ENCODE assay signal across 26 mouse cellular contexts in the genomic region with DNA sequence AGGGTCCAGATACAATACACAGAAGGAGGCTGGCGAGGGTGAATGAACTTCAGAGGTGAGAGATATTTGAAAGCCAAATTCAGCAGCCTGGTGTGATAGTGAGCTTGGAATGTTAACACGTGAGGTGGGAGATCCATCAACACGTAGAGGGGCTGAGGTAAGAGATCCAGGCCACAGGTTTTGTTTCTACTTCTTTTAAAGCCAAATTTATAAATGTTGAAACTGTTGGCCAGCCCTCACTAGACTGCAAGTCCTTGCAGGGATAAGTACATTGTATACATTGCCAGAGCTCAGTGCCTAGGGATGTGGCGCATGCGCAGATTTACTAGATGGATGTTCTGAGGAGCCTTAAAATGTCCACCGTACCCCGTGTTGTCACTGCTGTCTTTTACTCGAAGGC.
DNase-seq lines count a peak whose midpoint lies in the region; ATAC-seq lines count a peak whose summit lies in the region.
"Had no signal": no experiment of that assay in that cellular context is flagged by ENCODE, and none has a peak within 500 bp of the region (broad histone marks: within the 10 kb centered on the region; RNA-seq: fewer than 3 reads in every experiment).

No protein-coding gene starts in this region.

- peaks cover 45% of the 10 kb centered on the region for H3K4me1 ChIP-seq in heart, embryonic 13.5 days
- peaks cover 25% of the 10 kb centered on the region for H3K4me1 ChIP-seq in heart, embryonic 16.5 days (ENCODE audit: control insufficient read depth, insufficient read depth, low read length)
- H3K4me1 ChIP-seq in midbrain, embryonic 11.5 days (ENCODE audit: control insufficient read depth, insufficient read depth, low read length): peaks cover 2% of the 10 kb centered on the region; the same call in 1 of the 2 replicates
- H3K4me1 ChIP-seq in midbrain, embryonic 10.5 days: peaks cover 14% of the 10 kb centered on the region
- H3K4me1 ChIP-seq: hindbrain, embryonic 10.5 days; hindbrain, embryonic 13.5 days had no signal

- WGBS in heart, embryonic 13.5 days: 62% methylated on average over 8 of the region's 8 CpGs
- WGBS in heart, embryonic 16.5 days: 62% methylated on average over 8 of the region's 8 CpGs
- WGBS in midbrain, embryonic 11.5 days: 92% methylated on average over 8 of the region's 8 CpGs
- WGBS in midbrain, embryonic 10.5 days: 92% methylated on average over 8 of the region's 8 CpGs

- H3K27ac ChIP-seq in heart, embryonic 13.5 days (replicated peaks): peak overlapping the region; percentile 26; the same call in 1 of the 2 replicates
- H3K27ac ChIP-seq in heart, embryonic 16.5 days (ENCODE audit: low read length): peak overlapping the region; percentile 38
- no peak overlapping the region for H3K27ac ChIP-seq in midbrain, embryonic 11.5 days (ENCODE audit: low read depth, low read length)
- no peak overlapping the region for H3K27ac ChIP-seq in midbrain, embryonic 10.5 days (replicated peaks)
- H3K27ac ChIP-seq: forebrain, embryonic 10.5 days; forebrain, embryonic 13.5 days; hindbrain, embryonic 10.5 days; hindbrain, embryonic 13.5 days; intestine, embryonic 15.5 days had no signal

- no peak overlapping the region for H3K9ac ChIP-seq in heart, embryonic 13.5 days
- no peak overlapping the region for H3K9ac ChIP-seq in heart, embryonic 16.5 days (ENCODE audit: low read length)
- no peak overlapping the region for H3K9ac ChIP-seq in midbrain, embryonic 11.5 days (ENCODE audit: low read length)
- H3K9ac ChIP-seq: forebrain, embryonic 13.5 days; hindbrain, embryonic 13.5 days; intestine, embryonic 15.5 days had no signal

- H3K9me3 ChIP-seq in heart, embryonic 13.5 days: no peaks in the 10 kb centered on the region
- peaks cover 8% of the 10 kb centered on the region for H3K9me3 ChIP-seq in heart, embryonic 16.5 days (replicated peaks; ENCODE audit: control insufficient read depth, low read length)
- H3K9me3 ChIP-seq in midbrain, embryonic 11.5 days (ENCODE audit: control insufficient read depth, low read length): no peaks in the 10 kb centered on the region; the same call in 1 of the 2 replicates
- H3K9me3 ChIP-seq in midbrain, embryonic 10.5 days (replicated peaks): no peaks in the 10 kb centered on the region; the same call in 1 of the 2 replicates
- H3K9me3 ChIP-seq: intestine, embryonic 15.5 days had no signal

- intact Hi-C loops in heart, postnatal 25 days (cut with DNase I): no loop called here

- no peaks in the 10 kb centered on the region for H3K36me3 ChIP-seq in heart, embryonic 13.5 days
- no peaks in the 10 kb centered on the region for H3K36me3 ChIP-seq in heart, embryonic 16.5 days (ENCODE audit: control insufficient read depth, insufficient read depth)
- H3K36me3 ChIP-seq in midbrain, embryonic 11.5 days (ENCODE audit: control insufficient read depth, insufficient read depth, low read length): no peaks in the 10 kb centered on the region
- no peaks in the 10 kb centered on the region for H3K36me3 ChIP-seq in midbrain, embryonic 10.5 days
- H3K36me3 ChIP-seq: forebrain, embryonic 10.5 days; hindbrain, embryonic 10.5 days; hindbrain, embryonic 13.5 days; intestine, embryonic 15.5 days had no signal

- no peaks in the 10 kb centered on the region for H3K27me3 ChIP-seq in heart, embryonic 13.5 days (replicated peaks)
- no peaks in the 10 kb centered on the region for H3K27me3 ChIP-seq in heart, embryonic 16.5 days (ENCODE audit: control insufficient read depth, insufficient read depth, low read length)
- H3K27me3 ChIP-seq in midbrain, embryonic 11.5 days (ENCODE audit: control insufficient read depth, insufficient read depth, low read length): no peaks in the 10 kb centered on the region
- peaks cover 13% of the 10 kb centered on the region for H3K27me3 ChIP-seq in midbrain, embryonic 10.5 days (ENCODE audit: low read depth, poor library complexity, severe bottlenecking)
- H3K27me3 ChIP-seq: forebrain, embryonic 13.5 days; hindbrain, embryonic 13.5 days; intestine, embryonic 15.5 days had no signal

- no peak for DNase-seq in heart, adult 9 months (ENCODE audit: low spot score in 2 of 2)
- DNase-seq in heart, postnatal 25 days (ENCODE audit: low spot score): no peak
- DNase-seq in midbrain, embryonic 11.5 days (ENCODE audit: low spot score, missing footprints): peak; percentile 60
- DNase-seq in midbrain, embryonic 10.5 days (ENCODE audit: low spot score): no peak
- DNase-seq in right cerebral cortex, postnatal 10 days (ENCODE audit: low spot score in 2 of 2): no peak
- DNase-seq: adrenal gland, adult 8-10 months; adrenal gland, postnatal 25 days; cerebellum, adult 18-20 months; cerebellum, adult 9-10 months; cerebellum, postnatal 14 days; gastrocnemius, postnatal 10 days; gastrocnemius, postnatal 36 days; heart, postnatal 36 days; kidney, adult 11 months; kidney, adult 8-10 months had no signal

- no peak for ATAC-seq in heart, embryonic 13.5 days (ENCODE audit: extremely low read depth, insufficient number of reproducible peaks, low FRiP score, low TSS enrichment)
- no peak for ATAC-seq in heart, embryonic 16.5 days (replicated peaks; ENCODE audit: extremely low read depth, insufficient read depth, low FRiP score)
- no peak for ATAC-seq in midbrain, embryonic 11.5 days (ENCODE audit: low FRiP score)
- ATAC-seq: activated CD4-positive, CD25-positive, alpha-beta regulatory T cell, adult 4 months; CD4-positive, CD25-positive, alpha-beta regulatory T cell, adult 4 months; forebrain, embryonic 13.5 days; forebrain, embryonic 16.5 days; hindbrain, embryonic 16.5 days; intestine, embryonic 15.5 days had no signal

- no peak overlapping the region for H3K4me3 ChIP-seq in heart, embryonic 13.5 days
- no peak overlapping the region for H3K4me3 ChIP-seq in heart, embryonic 16.5 days (ENCODE audit: low read length)
- H3K4me3 ChIP-seq in midbrain, embryonic 11.5 days (ENCODE audit: low read depth, low read length): no peak overlapping the region
- no peak overlapping the region for H3K4me3 ChIP-seq in midbrain, embryonic 10.5 days
- H3K4me3 ChIP-seq: forebrain, embryonic 10.5 days; forebrain, embryonic 13.5 days; hindbrain, embryonic 10.5 days; hindbrain, embryonic 13.5 days; intestine, embryonic 15.5 days had no signal

- H3K4me2 ChIP-seq in heart, embryonic 13.5 days: peak overlapping the region; percentile 24; the same call in 1 of the 2 replicates
- H3K4me2 ChIP-seq in heart, embryonic 16.5 days (ENCODE audit: low read depth, low read length): no peak overlapping the region
- H3K4me2 ChIP-seq in midbrain, embryonic 11.5 days: no peak overlapping the region
- H3K4me2 ChIP-seq: forebrain, embryonic 13.5 days; hindbrain, embryonic 13.5 days; intestine, embryonic 15.5 days had no signal

Comparison
In these comparisons a context has a peak if more than half of its experiments do, and no peak if none do; other contexts are left out.
1. H3K27ac ChIP-seq: peak in heart, embryonic 13.5 days (single experiment) and heart, embryonic 16.5 days (single experiment); none in midbrain, embryonic 11.5 days (single experiment) and midbrain, embryonic 10.5 days (single experiment).